Mouse (Mus musculus): ENCODE results near the gene Cyp4f13. TPM values are rescaled to one million over a fixed set of nuclear protein-coding genes. Genes with fewer than 3 reads are reported as not detected.

Cyp4f13 gene
- polyA plus RNA-seq, 1 experiment: 29.1 TPM

DNA sequence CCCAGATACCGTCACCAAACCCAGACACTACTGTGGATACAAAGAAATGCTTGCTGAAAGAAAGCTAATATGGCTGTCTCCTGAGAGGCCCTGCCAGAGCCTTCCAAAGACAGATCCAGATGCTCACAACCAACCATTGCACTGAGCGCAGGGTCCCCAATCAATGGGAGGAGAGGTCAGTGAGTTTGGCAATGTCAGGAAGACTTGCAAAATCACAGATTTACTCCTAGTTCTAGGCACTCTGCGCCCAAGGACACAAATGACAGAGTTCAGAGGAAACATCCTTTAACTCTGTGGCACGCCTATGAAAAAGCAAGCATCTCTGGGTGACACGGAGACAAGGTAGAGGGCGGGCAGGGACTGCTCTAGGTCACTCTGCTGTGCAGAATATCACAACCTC lies 57.6 kb downstream of the Cyp4f13 start:
- Histone ChIP-seq H3K4me1 (ENCODE audit: control insufficient read depth, insufficient read depth, insufficient read length, low read length) (peaks cover 9% of the 10 kb centered on the region; the same call in 1 of the 2 replicates), H3K27ac (replicated peaks; ENCODE audit: low read depth, low read length) (no peak overlapping the region), H3K4me3 (ENCODE audit: insufficient read depth, low read depth, low read length) (peak overlapping the region; percentile 11; the same call in 1 of the 2 replicates)

DNA sequence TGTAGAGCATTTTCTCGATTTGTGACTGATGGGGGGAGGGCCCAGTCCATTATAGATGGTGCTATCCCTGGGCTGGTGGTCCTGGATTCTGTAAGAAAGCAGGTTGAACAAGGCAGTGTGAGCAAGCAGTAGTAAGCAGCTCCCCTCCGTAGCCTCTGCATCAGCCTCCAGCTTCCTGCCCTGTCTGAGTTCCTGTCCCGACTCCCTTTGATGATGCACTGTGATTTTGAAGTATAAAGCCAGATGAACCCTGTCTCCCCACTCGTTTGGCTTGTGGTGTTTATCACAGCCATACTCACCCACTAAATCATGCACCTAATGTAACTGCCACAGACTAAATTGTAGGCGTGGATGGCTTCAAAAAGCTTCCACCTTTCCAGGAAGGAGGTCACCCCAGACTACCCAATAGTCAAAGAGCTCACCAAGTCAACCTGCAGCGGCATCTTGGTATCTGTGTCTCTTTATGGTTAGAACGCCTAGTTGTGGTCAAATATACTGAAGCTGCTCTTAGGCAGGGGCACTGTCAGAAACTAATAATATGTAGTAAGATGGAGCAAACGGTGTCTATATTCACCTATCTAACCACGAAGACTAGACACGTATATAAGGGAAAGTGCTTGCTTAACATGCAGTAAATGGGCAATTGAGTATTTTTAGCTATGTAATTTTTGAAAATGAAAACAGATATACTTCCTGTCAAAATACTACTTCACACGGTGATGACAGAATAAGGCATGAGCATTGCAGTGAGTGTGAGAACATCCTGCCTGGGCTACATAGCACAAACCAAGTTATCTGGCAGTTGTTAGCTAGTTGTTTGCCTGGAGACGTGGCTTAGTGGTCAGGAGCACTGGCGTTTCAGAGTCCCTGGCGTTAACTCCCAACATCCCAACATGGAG lies 66.6 kb downstream of the Cyp4f13 start:
- Histone ChIP-seq H3K4me1 (ENCODE audit: control insufficient read depth, insufficient read depth, insufficient read length, low read length) (no peaks in the 10 kb centered on the region), H3K27ac (replicated peaks; ENCODE audit: low read depth, low read length) (no peak overlapping the region), H3K4me3 (ENCODE audit: insufficient read depth, low read depth, low read length) (no peak overlapping the region)

DNA sequence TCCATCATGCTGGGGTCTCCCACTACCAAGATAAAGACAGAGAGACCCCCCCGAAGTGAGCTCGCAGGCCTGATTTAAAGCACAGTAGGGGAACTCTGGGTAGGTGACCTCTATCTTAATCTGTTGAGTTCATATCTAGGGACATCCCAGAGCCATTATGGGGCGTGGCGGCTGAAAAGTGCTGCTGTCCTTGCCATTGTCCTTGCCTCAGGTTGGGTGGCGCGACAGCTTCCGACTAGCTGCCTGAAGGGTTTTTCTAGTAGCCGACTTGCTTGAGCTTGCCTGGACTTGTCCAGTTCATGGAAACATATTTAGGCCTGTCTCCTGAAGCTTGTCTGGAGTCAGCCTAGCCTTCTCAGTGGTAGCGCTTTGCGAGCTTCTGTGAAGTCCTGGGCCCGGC lies 68.4 kb downstream of the Cyp4f13 start:
- no peaks in the 10 kb centered on the region for H3K4me1 ChIP-seq (ENCODE audit: control insufficient read depth, insufficient read depth, insufficient read length, low read length)
- no peak overlapping the region for H3K27ac ChIP-seq (replicated peaks; ENCODE audit: low read depth, low read length)
- H3K4me3 ChIP-seq (ENCODE audit: insufficient read depth, low read depth, low read length): no peak overlapping the region

GRCm38 (mm10) chr17:32877471-32878171 lies 69.6 kb downstream of the Cyp4f13 start:
- Histone ChIP-seq H3K4me3 (ENCODE audit: insufficient read depth, low read depth, low read length) (no peak overlapping the region), H3K27ac (replicated peaks; ENCODE audit: low read depth, low read length) (no peak overlapping the region), H3K4me1 (ENCODE audit: control insufficient read depth, insufficient read depth, insufficient read length, low read length) (no peaks in the 10 kb centered on the region)

Other genes with a start within 250 kb of the Cyp4f13 start
- 6.1 and 11.0 TPM in 2 replicates for gene Zfp871, start 159.1 kb downstream of the Cyp4f13 start, polyA plus RNA-seq (2012; ENCODE audit: insufficient read depth, insufficient read length, missing spikeins)
- not detected in 2 replicates for gene Zfp811, start 137.5 kb downstream of the Cyp4f13 start, polyA plus RNA-seq (2012; ENCODE audit: insufficient read depth, insufficient read length, missing spikeins)
- gene Zfp799, start 117.1 kb downstream of the Cyp4f13 start, polyA plus RNA-seq (2012; ENCODE audit: insufficient read depth, insufficient read length, missing spikeins): 3.2 and 3.4 TPM in 2 replicates
- gene Zfp870, start 55.8 kb downstream of the Cyp4f13 start, polyA plus RNA-seq (2012; ENCODE audit: insufficient read depth, insufficient read length, missing spikeins): 3.1 and 3.9 TPM in 2 replicates
- gene Cyp4f14, start 30.1 kb downstream of the Cyp4f13 start, polyA plus RNA-seq (2012; ENCODE audit: insufficient read depth, insufficient read length, missing spikeins): not detected in 2 replicates
- gene Zfp472, start 18.4 kb upstream of the Cyp4f13 start, polyA plus RNA-seq (2012; ENCODE audit: insufficient read depth, insufficient read length, missing spikeins): 0.95 and 5.0 TPM in 2 replicates
- 3.9 and 7.1 TPM in 2 replicates for gene Zfp952, start 45.7 kb upstream of the Cyp4f13 start, polyA plus RNA-seq (2012; ENCODE audit: insufficient read depth, insufficient read length, missing spikeins)
- gene Zfp763, start 86.0 kb upstream of the Cyp4f13 start, polyA plus RNA-seq (2012; ENCODE audit: insufficient read depth, insufficient read length, missing spikeins): 1.5 and 3.0 TPM in 2 replicates
- gene 4921501E09Rik, start 120.7 kb upstream of the Cyp4f13 start, polyA plus RNA-seq (2012; ENCODE audit: insufficient read depth, insufficient read length, missing spikeins): not detected in 2 replicates
- gene Zfp563, start 141.9 kb upstream of the Cyp4f13 start, polyA plus RNA-seq (2012; ENCODE audit: insufficient read depth, insufficient read length, missing spikeins): 1.7 and 4.3 TPM in 2 replicates
- gene Morc2b, start 192.3 kb upstream of the Cyp4f13 start, polyA plus RNA-seq (2012; ENCODE audit: insufficient read depth, insufficient read length, missing spikeins): not detected in 2 replicates
- not detected in 2 replicates for gene Olfr55, start 221.0 kb upstream of the Cyp4f13 start, polyA plus RNA-seq (2012; ENCODE audit: insufficient read depth, insufficient read length, missing spikeins)
- not detected in 2 replicates for gene Olfr239, start 243.9 kb upstream of the Cyp4f13 start, polyA plus RNA-seq (2012; ENCODE audit: insufficient read depth, insufficient read length, missing spikeins)

Data from brown adipose tissue, adult 24 weeks (tissue).